Mouse (Mus musculus): ENCODE data around the gene Med4. TPM values are rescaled to one million over a fixed set of nuclear protein-coding genes. Genes with fewer than 3 reads are reported as not detected.

Gene Med4
- total and polyA plus RNA-seq, 3 experiments, result 12.5 to 23.5 (median 19.5) TPM

DNA sequence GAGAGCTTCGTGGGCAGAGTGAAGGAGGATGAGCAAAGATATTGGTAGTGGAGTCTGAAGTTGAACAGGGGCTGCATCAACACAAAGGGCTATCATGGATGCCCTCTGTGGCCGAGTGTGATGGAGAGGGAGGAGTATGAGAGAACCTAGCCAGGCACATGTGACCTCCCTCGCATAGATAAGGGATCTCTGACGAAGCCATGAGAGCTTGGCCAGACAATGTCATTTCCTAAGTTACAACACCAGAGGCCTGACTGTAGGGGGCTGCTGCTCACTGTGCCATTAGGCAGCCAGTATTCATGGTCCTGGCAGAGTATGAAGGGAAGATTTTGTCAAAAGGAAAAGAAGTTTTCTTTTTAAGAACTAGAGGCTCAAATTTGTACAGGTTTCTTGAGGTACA, 37.2 kb downstream of the Med4 start:
- Histone ChIP-seq H3K36me3 (ENCODE audit: control insufficient read depth, insufficient read depth, low read length) (no peaks in the 10 kb centered on the region; the same call in 1 of the 2 replicates), H3K79me2 (replicated peaks; ENCODE audit: control insufficient read depth, insufficient read depth, low read length) (no peaks in the 10 kb centered on the region; the same call in 1 of the 2 replicates), H3K4me1 (ENCODE audit: control insufficient read depth, insufficient read depth, low read length) (peaks cover under 1% of the 10 kb centered on the region; the same call in 1 of the 2 replicates), H3K9ac (ENCODE audit: low read depth, low read length) (no peak overlapping the region), H3K4me3 (no peak overlapping the region), H3K27ac (no peak overlapping the region), H3K27me3 (ENCODE audit: control insufficient read depth, insufficient read depth, low read length) (no peaks in the 10 kb centered on the region)
- TF ChIP-seq POLR2A (IDR thresholded peaks at IDR 0.05; ENCODE audit: insufficient read depth, low read depth, low read length) (no peak), EP300 (IDR thresholded peaks at IDR 0.05; ENCODE audit: insufficient read depth, low read depth, low read length) (no peak)
- no peak for DNase-seq
- 32% methylated on average over 4 of the region's 4 CpGs for WGBS
- intact Hi-C loops (cut with DNase I), result no loop called here

DNA sequence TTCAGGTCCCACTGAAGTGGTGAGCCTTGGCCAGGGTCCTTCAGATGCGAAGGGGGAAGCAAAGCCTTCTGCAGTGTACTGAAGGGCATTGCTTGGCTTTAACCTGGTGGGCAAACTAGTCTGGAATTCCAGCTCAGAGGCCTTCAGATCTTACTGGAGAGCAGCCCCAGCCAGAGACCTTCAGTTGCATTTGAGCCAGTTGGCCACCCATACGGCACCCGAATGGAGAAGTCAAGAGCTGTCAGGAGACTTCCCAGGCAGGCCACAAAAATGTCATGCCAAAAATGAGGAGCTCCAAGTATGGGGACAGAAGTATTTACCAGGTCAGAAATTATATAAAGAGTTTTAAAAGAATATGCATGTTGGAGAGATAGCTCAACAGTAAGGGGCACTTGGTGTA, 38.2 kb downstream of the Med4 start, which contains the start of gene Nudt15:
Gene Nudt15, minus strand, starts transcription at position 192 of the 400 bp plus-strand sequence.
- 70% methylated on average over 3 of the region's 3 CpGs for WGBS
- no peaks in the 10 kb centered on the region for H3K27me3 ChIP-seq (ENCODE audit: control insufficient read depth, insufficient read depth, low read length)
- DNase-seq, result no peak
- no peak within 1 kb of the TSS for H3K4me3 ChIP-seq
- TF ChIP-seq POLR2A (IDR thresholded peaks at IDR 0.05; ENCODE audit: insufficient read depth, low read depth, low read length) (no peak), CTCF (IDR thresholded peaks at IDR 0.05) (no peak), EP300 (IDR thresholded peaks at IDR 0.05; ENCODE audit: insufficient read depth, low read depth, low read length) (no peak)
- no peaks in the 10 kb centered on the region; the same call in 1 of the 2 replicates for H3K36me3 ChIP-seq (ENCODE audit: control insufficient read depth, insufficient read depth, low read length)
- peaks cover 3% of the 10 kb centered on the region for H3K79me2 ChIP-seq (replicated peaks; ENCODE audit: control insufficient read depth, insufficient read depth, low read length)
- H3K4me1 ChIP-seq (ENCODE audit: control insufficient read depth, insufficient read depth, low read length), result peaks cover 2% of the 10 kb centered on the region; the same call in 1 of the 2 replicates
- intact Hi-C loops (cut with DNase I), result no loop called here
- H3K27ac ChIP-seq, result no peak within 1 kb of the TSS
- no peak within 1 kb of the TSS for H3K9ac ChIP-seq (ENCODE audit: low read depth, low read length)

DNA sequence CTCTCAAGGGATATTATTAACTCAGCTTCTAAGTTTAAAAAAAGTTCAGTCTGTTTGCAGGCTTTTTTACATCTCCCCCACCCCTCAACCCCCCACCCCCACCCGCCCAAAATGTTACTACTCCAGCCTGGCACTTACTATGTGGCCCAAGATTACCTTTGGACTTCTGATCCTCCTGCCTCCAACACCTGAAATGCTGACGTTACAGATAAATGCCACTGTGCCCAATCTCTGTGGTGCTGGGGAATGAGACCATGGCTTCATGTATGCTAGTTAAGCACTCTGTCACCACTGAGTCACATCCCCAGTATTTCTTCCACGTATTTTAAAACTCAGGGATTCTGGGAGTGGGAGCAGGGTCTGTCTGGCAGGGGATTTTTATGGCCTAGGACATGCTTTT, 40.5 kb downstream of the Med4 start:
- no peak overlapping the region for H3K4me3 ChIP-seq
- 53% methylated on average over 3 of the region's 3 CpGs for WGBS
- DNase-seq, result no peak
- peaks cover 7% of the 10 kb centered on the region for H3K79me2 ChIP-seq (replicated peaks; ENCODE audit: control insufficient read depth, insufficient read depth, low read length)
- no peak overlapping the region for H3K27ac ChIP-seq
- H3K36me3 ChIP-seq (ENCODE audit: control insufficient read depth, insufficient read depth, low read length), result peaks cover 11% of the 10 kb centered on the region
- intact Hi-C loops (cut with DNase I), result loop anchor here (5.0 kb wide), 1 partner anchor 38 kb away; the partner anchor contains the start of gene Med4
- H3K4me1 ChIP-seq (ENCODE audit: control insufficient read depth, insufficient read depth, low read length), result peaks cover 5% of the 10 kb centered on the region
- H3K9ac ChIP-seq (ENCODE audit: low read depth, low read length), result no peak overlapping the region
- H3K27me3 ChIP-seq (ENCODE audit: control insufficient read depth, insufficient read depth, low read length), result no peaks in the 10 kb centered on the region
- TF ChIP-seq CTCF (IDR thresholded peaks at IDR 0.05) (no peak), POLR2A (IDR thresholded peaks at IDR 0.05; ENCODE audit: insufficient read depth, low read depth, low read length) (no peak), EP300 (IDR thresholded peaks at IDR 0.05; ENCODE audit: insufficient read depth, low read depth, low read length) (no peak)

DNA sequence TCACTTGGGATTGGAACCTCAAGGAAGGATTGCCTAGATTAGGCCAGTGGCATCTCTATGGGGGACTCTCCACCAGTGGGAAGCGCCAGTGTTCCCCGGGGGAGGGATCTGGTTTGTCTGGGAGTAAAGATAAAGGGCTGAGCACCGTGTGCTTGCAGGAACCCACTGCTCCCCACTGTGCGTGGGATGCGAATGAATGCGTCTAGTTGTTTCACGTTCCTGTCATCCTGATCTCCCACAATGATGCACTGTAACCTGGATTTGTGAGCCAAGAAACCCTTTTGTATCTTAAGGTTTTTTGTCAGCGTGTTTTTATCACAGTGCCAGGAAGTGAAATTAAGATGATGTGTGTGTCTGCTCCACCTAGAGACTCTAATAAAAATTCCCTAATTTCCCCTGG, 40.9 kb downstream of the Med4 start:
- Histone ChIP-seq H3K27ac (no peak overlapping the region), H3K9ac (ENCODE audit: low read depth, low read length) (no peak overlapping the region), H3K27me3 (ENCODE audit: control insufficient read depth, insufficient read depth, low read length) (no peaks in the 10 kb centered on the region), H3K4me1 (ENCODE audit: control insufficient read depth, insufficient read depth, low read length) (peaks cover 5% of the 10 kb centered on the region), H3K4me3 (no peak overlapping the region), H3K79me2 (replicated peaks; ENCODE audit: control insufficient read depth, insufficient read depth, low read length) (peaks cover 10% of the 10 kb centered on the region), H3K36me3 (ENCODE audit: control insufficient read depth, insufficient read depth, low read length) (peaks cover 11% of the 10 kb centered on the region)
- WGBS, result 47% methylated on average over 8 of the region's 8 CpGs
- DNase-seq, result no peak
- intact Hi-C loops (cut with DNase I), result loop anchor here (5.0 kb wide), 1 partner anchor 38 kb away; the partner anchor contains the start of gene Med4
- TF ChIP-seq POLR2A (IDR thresholded peaks at IDR 0.05; ENCODE audit: insufficient read depth, low read depth, low read length) (no peak), EP300 (IDR thresholded peaks at IDR 0.05; ENCODE audit: insufficient read depth, low read depth, low read length) (no peak), CTCF (IDR thresholded peaks at IDR 0.05) (no peak)

DNA sequence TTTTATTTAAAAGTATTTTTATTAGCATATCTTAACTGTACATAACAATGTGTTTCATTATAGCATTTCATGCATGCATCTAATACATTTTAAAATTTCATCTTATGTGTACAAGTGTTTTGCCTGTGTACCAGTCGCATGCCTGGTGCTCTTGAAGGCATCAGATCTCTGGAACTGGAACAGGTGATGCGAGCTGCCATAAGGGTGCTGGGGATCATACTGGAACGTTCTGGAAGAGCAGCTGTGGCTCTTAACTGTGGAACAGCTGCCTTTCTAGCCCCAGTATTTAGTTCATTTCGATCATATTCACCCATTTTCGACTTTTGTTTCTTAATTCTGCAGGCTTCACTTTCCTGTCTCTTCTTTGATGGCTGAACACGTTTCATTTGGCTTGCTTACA, 41.3 kb downstream of the Med4 start:
- H3K9ac ChIP-seq (ENCODE audit: low read depth, low read length), result no peak overlapping the region
- no peak for TF ChIP-seq CTCF (IDR thresholded peaks at IDR 0.05)
- no peak for TF ChIP-seq POLR2A (IDR thresholded peaks at IDR 0.05; ENCODE audit: insufficient read depth, low read depth, low read length)
- TF ChIP-seq EP300 (IDR thresholded peaks at IDR 0.05; ENCODE audit: insufficient read depth, low read depth, low read length), result no peak
- H3K27ac ChIP-seq, result no peak overlapping the region
- no peaks in the 10 kb centered on the region for H3K27me3 ChIP-seq (ENCODE audit: control insufficient read depth, insufficient read depth, low read length)
- intact Hi-C loops (cut with DNase I), result loop anchor here (5.0 kb wide), 1 partner anchor 39 kb away; the partner anchor contains the start of gene Med4
- H3K4me1 ChIP-seq (ENCODE audit: control insufficient read depth, insufficient read depth, low read length), result peaks cover 5% of the 10 kb centered on the region
- whole genome bisulfite sequencing, result 82% methylated on average over 6 of the region's 6 CpGs
- DNase-seq, result no peak
- H3K79me2 ChIP-seq (replicated peaks; ENCODE audit: control insufficient read depth, insufficient read depth, low read length), result peaks cover 10% of the 10 kb centered on the region
- H3K36me3 ChIP-seq (ENCODE audit: control insufficient read depth, insufficient read depth, low read length), result peaks cover 11% of the 10 kb centered on the region
- H3K4me3 ChIP-seq, result no peak overlapping the region

DNA sequence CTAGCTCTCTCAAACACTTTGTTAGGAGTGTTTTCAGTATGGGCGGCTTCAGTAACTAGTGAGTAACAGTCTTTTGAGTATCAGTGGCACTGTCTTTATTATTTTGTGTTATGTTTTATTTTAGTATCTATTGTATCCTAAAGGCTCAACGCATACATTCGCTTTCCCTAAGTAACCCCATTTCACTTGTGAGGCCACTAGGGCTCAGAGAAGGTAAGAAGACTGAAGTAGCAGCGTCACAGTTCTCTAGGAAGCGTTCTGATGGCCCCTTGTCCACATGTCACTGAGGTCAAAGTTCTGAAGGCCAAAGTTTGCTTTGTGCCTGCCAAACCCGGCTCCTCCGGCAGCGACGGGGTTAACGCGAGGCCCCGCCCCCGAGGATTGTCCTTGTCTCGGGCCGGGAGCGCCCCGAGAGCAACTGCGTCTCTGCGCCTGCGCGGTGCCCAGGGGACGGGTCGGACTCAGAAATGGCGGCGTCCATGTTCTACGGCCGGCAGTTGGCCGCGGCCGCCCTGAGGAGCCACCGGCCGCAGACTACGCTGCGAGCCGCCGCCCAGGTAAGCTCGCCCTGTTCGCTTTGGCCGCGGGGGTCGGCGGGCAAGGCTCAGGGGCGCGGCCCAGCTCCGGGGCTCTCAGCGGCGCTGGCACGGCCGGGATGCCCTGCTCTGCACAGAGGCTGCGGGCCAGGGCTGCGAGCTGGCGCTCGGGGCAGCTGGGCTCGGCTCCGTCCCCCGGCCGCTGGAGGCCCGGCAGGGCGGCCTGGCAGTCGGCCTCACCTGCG, 42.7 kb downstream of the Med4 start:
- H3K27me3 ChIP-seq (ENCODE audit: control insufficient read depth, insufficient read depth, low read length), result no peaks in the 10 kb centered on the region
- intact Hi-C loops (cut with DNase I), result loop anchor here (1.0 to 5.0 kb wide), 2 partner anchors 27 to 40 kb away; partner anchors contain the start of genes Med4 and Sucla2
- WGBS, result 3% methylated on average over 61 of the region's 61 CpGs
- H3K27ac ChIP-seq, result peak overlapping the region; percentile 88
- H3K4me1 ChIP-seq (ENCODE audit: control insufficient read depth, insufficient read depth, low read length), result peaks cover 5% of the 10 kb centered on the region
- peaks cover 10% of the 10 kb centered on the region for H3K79me2 ChIP-seq (replicated peaks; ENCODE audit: control insufficient read depth, insufficient read depth, low read length)
- TF ChIP-seq POLR2A (IDR thresholded peaks at IDR 0.05; ENCODE audit: insufficient read depth, low read depth, low read length) (peak; percentile 66; the same call in 1 of the 2 replicates), CTCF (IDR thresholded peaks at IDR 0.05) (0 out of 2 replicates have a peak, but pooled peaks have one; percentile 18), EP300 (IDR thresholded peaks at IDR 0.05; ENCODE audit: insufficient read depth, low read depth, low read length) (no peak)
- peaks cover 13% of the 10 kb centered on the region for H3K36me3 ChIP-seq (ENCODE audit: control insufficient read depth, insufficient read depth, low read length)
- H3K9ac ChIP-seq (ENCODE audit: low read depth, low read length), result peak overlapping the region; percentile 98
- peak overlapping the region; percentile 64 for H3K4me3 ChIP-seq
- peak; percentile 95 to 98 for DNase-seq
